Mouse (Mus musculus) T-helper 17 cell (primary cell): ENCODE results near the gene C130074G19Rik.

ENCODE experiments used
- in situ Hi-C, 2 experiments: fragments of 300-600 bp; cut with MboI, MseI; formaldehyde crosslinking; loops; 1 replicate in 1 of 2; 2 replicates in 1 of 2; pipeline ENCODE4 v1.15.1; 2025; ENCODE audit warnings: high pct_unique_total_duplicates in 2 of 2

Gene C130074G19Rik

DNA sequence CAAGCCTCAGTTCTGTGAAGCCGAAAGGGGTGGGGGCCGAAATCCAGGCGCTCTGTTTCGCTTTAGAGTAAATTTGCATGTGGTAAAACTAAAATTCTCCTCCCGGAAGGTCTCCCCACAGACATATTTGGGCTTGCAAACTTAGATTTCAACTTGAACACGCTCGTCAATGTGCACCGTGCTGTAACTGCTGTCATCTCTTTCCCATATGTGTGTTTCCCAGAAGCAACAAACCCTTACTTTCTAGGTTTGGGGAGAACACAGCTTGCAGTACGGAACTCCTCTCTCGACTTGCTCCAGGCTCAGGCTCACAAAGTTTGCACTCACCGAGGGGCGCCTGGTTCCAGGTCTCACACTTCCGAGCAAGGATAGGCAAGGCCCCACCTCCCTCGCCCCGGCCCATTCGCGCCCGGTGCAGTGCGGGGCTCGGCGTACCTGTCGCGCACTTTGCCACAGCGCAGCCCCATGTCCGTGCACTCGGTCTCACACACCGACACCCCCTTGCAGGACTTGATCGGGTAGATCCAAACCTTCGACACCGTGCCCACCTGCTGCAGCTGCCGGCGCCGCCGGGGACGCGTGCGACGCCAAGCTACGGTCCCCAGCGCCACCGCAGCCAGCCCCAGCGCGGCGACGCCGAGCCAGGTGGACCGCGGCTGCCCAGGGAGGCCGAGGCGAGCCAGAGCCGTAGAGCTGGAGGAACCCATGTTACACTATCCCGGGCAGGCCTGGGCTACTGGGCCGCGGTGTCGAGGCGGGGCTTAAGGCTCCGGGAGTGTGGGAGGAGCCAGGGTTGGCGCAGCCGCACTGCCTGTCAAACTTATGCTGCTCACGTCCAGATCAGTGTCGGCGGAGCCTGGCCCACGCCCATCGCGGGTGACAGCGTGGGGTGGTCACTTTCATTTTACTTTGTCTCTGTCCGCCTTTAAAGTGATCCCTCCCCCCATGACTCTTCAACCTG, 37.6 kb downstream of the C130074G19Rik start:
- in situ Hi-C loops = no loop called here

GRCm38 (mm10) chr1:184844326-184845066, 38.5 kb downstream of the C130074G19Rik start:
- in situ Hi-C loops = loop anchor here in 1 of 2 experiments (5.0 kb wide), 1 partner anchor 363 kb away; no protein-coding TSS in a partner anchor

DNA sequence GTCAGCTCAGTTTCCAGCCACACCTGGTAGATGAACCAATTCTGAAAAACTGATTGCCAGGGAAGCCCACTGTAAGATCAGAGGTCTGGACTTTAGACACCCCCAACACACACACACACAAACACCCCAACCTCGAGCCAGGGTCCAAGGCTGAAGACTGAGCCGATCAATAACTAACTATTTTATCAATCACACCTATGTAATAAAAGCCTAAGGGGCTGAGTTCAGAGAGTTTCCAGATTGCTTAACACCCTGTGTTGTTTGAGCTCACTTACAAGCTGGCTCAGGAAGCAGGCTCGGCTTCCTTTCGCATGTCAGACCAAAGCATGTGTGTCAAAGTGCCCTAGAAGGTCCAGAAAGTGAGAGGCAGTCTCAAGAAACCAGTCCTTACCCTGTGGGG, 45.4 kb downstream of the C130074G19Rik start:
- in situ Hi-C loops = no loop called here

- in situ Hi-C loops = no loop called here
These were observed 46.7 kb downstream of the C130074G19Rik start for GRCm38 (mm10) chr1:184836350-184836749.

DNA sequence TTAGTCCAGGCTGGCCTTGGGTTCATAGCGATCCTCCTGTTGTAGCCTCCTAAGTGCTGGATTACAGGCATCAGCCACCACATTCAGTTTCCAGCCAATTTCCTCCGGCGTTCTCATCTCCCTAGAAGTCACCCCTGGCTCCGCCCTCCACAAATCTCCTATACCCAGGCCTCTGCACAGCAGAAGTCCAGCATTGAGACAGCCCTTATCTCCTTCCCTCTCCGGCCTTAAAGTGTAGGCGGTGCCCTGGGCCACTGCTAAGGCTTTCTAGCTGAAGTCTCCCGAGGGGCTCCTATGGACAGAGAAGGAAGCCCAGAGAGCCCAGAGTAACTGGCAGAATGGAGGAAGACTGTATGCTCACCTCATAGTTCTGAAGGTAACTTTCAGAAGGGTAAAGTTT, 49.5 kb downstream of the C130074G19Rik start:
- in situ Hi-C loops = no loop called here

GRCm38 (mm10) chr1:184832211-184832610, 50.8 kb downstream of the C130074G19Rik start:
- in situ Hi-C loops = no loop called here

- in situ Hi-C loops = loop anchor here in 1 of 2 experiments (10.0 kb wide), 1 partner anchor 1625 kb away; no protein-coding TSS in a partner anchor
These were observed 53.1 kb downstream of the C130074G19Rik start for GRCm38 (mm10) chr1:184829897-184830296.

GRCm38 (mm10) chr1:184827175-184827701, 55.8 kb downstream of the C130074G19Rik start:
- in situ Hi-C loops = loop anchor here in 1 of 2 experiments (10.0 kb wide), 1 partner anchor 1628 kb away; no protein-coding TSS in a partner anchor

- in situ Hi-C loops = loop anchor here in 1 of 2 experiments (10.0 kb wide), 1 partner anchor 1630 kb away; no protein-coding TSS in a partner anchor
These were observed 57.9 kb downstream of the C130074G19Rik start for GRCm38 (mm10) chr1:184825093-184825492.

DNA sequence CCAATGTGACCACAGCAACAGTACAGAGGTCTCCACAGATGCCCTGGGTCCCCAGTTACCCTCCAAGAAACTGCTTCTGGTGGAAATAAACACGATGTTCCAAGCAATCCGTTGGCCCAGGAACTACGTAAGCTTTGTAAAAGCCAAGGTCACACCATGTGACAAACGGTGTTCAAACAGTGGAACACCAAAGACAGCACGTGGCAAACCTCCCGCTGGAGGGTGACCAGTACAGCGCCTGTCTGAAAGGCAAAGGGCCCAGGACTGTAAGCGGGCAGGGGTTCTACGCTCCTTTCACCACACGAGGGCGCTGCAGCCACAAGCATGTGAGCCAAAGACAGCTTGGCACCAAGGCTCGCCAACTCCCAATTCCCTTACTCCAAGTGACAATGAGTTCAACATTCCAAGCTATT, 58.6 kb downstream of the C130074G19Rik start:
- in situ Hi-C loops = loop anchor here in 1 of 2 experiments (10.0 kb wide), 1 partner anchor 1630 kb away; no protein-coding TSS in a partner anchor

- in situ Hi-C loops = loop anchor here in 1 of 2 experiments (10.0 kb wide), 1 partner anchor 1632 kb away; no protein-coding TSS in a partner anchor
These were observed 60.3 kb downstream of the C130074G19Rik start for GRCm38 (mm10) chr1:184822678-184823077.
